Mouse (Mus musculus): ENCODE measurements around the gene Gm4792.

DNA sequence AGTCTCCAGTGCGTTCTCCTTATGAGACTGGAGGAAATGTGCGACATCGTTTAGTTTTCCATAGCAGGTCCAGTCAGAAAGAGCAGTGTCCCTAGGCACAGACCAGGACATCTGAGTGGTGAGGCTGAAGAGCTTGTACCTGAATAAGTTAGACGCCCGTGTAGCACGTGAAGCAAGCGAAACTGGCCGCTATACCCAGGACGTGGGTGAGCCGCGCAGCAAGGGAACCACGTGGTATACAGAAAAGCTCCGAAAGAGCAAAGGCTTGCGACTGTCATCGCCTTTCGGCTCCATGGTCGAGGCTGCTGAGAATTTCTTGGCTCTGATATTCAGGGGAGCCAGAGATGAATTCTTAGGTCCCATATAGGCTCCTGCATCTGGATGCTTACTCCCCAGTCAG, 43.0 kb upstream of the Gm4792 start:
- TF ChIP-seq POLR2A (IDR thresholded peaks at IDR 0.05; ENCODE audit: low read depth, low read length) (no peak), CTCF (IDR thresholded peaks at IDR 0.05; ENCODE audit: extremely low read depth, insufficient read depth, insufficient read length, insufficient replicate concordance) (no peak)
